Mouse (Mus musculus) brain, embryonic 14.5 days (tissue): ENCODE results near the gene Hrc.

ENCODE experiments used
- CTCF ChIP-seq: fragments of 200-500 bp; IDR thresholded peaks from 2 replicates; pipeline ENCODE4 v1.5.1; 2012; ENCODE audit warnings: inconsistent platforms, mild to moderate bottlenecking, moderate library complexity, borderline replicate concordance; ENCODE audit not compliant: insufficient read depth, insufficient read length; ENCODE audit errors: extremely low read depth
- POLR2A ChIP-seq: fragments of 200-500 bp; IDR thresholded peaks from 2 replicates; pipeline ENCODE4 v1.6.1; 2012; ENCODE audit warnings: mild to moderate bottlenecking, inconsistent platforms, borderline replicate concordance; ENCODE audit not compliant: poor library complexity, insufficient read depth, insufficient read length, severe bottlenecking; ENCODE audit errors: extremely low read depth

GRCm38 (mm10) chr7:45353041-45353440, 18.0 kb downstream of the Hrc start:
- TF ChIP-seq POLR2A (no peak), CTCF (no peak)
